ENCODE assay signal across 10 mouse cellular contexts in genomic region chr11:98323933-98324332, GRCm38 (mm10). TPM values are rescaled to one million over a fixed set of nuclear protein-coding genes. Genes with fewer than 3 reads are reported as not detected.
DNase-seq lines count a peak whose midpoint lies in the region; ATAC-seq and TF ChIP-seq lines count a peak whose summit lies in the region.
"Had no signal": no experiment of that assay in that cellular context is flagged by ENCODE, and none has a peak within 500 bp of the region (broad histone marks: within the 10 kb centered on the region; RNA-seq: fewer than 3 reads in every experiment).

No protein-coding gene starts in this region.

- H3K4me1 ChIP-seq in liver, adult 2 months (ENCODE audit: control insufficient read depth, insufficient read depth, low read length) = no peaks in the 10 kb centered on the region
- H3K4me1 ChIP-seq in liver, embryonic 12.5 days = 0 out of 2 replicates have a peak, but pooled peaks cover 6% of the 10 kb centered on the region
- peaks cover 68% of the 10 kb centered on the region for H3K4me1 ChIP-seq in forebrain, embryonic 13.5 days

- TF ChIP-seq POLR2A in liver, adult 2 months (IDR thresholded peaks at IDR 0.05; ENCODE audit: extremely low read depth, insufficient read depth, low read length) = no peak
- no peak for TF ChIP-seq POLR2A in myocyte (IDR thresholded peaks at IDR 0.05; ENCODE audit: insufficient read length, low read depth)

- no peak for ATAC-seq in liver, embryonic 12.5 days
- no peak for ATAC-seq in forebrain, embryonic 13.5 days

- H3K9ac ChIP-seq in liver, adult 2 months (ENCODE audit: low read depth, low read length) = no peak overlapping the region
- H3K9ac ChIP-seq in liver, embryonic 12.5 days = no peak overlapping the region
- H3K9ac ChIP-seq in forebrain, embryonic 13.5 days = peak overlapping the region; percentile 14

- H3K79me2 ChIP-seq in liver, adult 2 months (ENCODE audit: control insufficient read depth, insufficient read depth, low read length) = no peaks in the 10 kb centered on the region
- H3K79me2 ChIP-seq in myocyte (ENCODE audit: control insufficient read depth, insufficient read depth) = no peaks in the 10 kb centered on the region

- no peaks in the 10 kb centered on the region for H3K36me3 ChIP-seq in liver, adult 2 months (ENCODE audit: control insufficient read depth, insufficient read depth, low read length)
- H3K36me3 ChIP-seq in liver, embryonic 12.5 days = no peaks in the 10 kb centered on the region
- no peaks in the 10 kb centered on the region for H3K36me3 ChIP-seq in forebrain, embryonic 13.5 days (ENCODE audit: poor library complexity, severe bottlenecking)
- no peaks in the 10 kb centered on the region for H3K36me3 ChIP-seq in myocyte (ENCODE audit: control insufficient read depth, insufficient read depth)

- WGBS in liver, adult 2 months = 3% methylated on average over 9 of the region's 9 CpGs
- WGBS in liver, embryonic 12.5 days (ENCODE audit: insufficient replicate concordance) = 3% methylated on average over 9 of the region's 9 CpGs
- 1% methylated on average over 9 of the region's 9 CpGs for WGBS in forebrain, embryonic 13.5 days

- H3K4me3 ChIP-seq in liver, adult 2 months (ENCODE audit: insufficient read depth, low read depth, low read length) = no peak overlapping the region
- H3K4me3 ChIP-seq in liver, embryonic 12.5 days = no peak overlapping the region
- H3K4me3 ChIP-seq in forebrain, embryonic 13.5 days = peak overlapping the region; percentile 6; the same call in 1 of the 2 replicates
- H3K4me3 ChIP-seq in myocyte = no peak overlapping the region

- H3ac ChIP-seq in myocyte (ENCODE audit: control insufficient read depth, insufficient read length) = no peak overlapping the region

- H3K27ac ChIP-seq in liver, adult 2 months (replicated peaks; ENCODE audit: insufficient read depth, low read depth, low read length) = no peak overlapping the region
- no peak overlapping the region for H3K27ac ChIP-seq in liver, embryonic 12.5 days
- H3K27ac ChIP-seq in forebrain, embryonic 13.5 days = peak overlapping the region; percentile 95

- TF ChIP-seq CTCF in liver, adult 2 months (IDR thresholded peaks at IDR 0.05; ENCODE audit: low read depth, low read length) = 0 out of 2 replicates have a peak, but pooled peaks have one; percentile 4

- no peak for DNase-seq in liver, adult 2 months (ENCODE audit: extremely low read depth, low read depth, low spot score)
- peak; percentile 46 for DNase-seq in c-Kit-positive CD71-negative TER-119-negative erythroid progenitor cells, embryonic 14.5 days (ENCODE audit: low read depth)
- DNase-seq in left cerebral cortex, postnatal 36 days (ENCODE audit: low spot score in 2 of 2) = no peak
- no peak for DNase-seq in frontal cortex, adult 2 months (ENCODE audit: extremely low spot score in 1 of 2, low spot score in 1 of 2)
- no peak for DNase-seq in gastrocnemius, adult 8-10 months (ENCODE audit: low spot score in 2 of 2)

- H3K4me2 ChIP-seq in liver, embryonic 12.5 days = no peak overlapping the region
- H3K4me2 ChIP-seq in forebrain, embryonic 13.5 days = peak overlapping the region; percentile 55
- no peak overlapping the region for H3K4me2 ChIP-seq in myocyte (ENCODE audit: low read depth)

- intact Hi-C loops in left cerebral cortex, postnatal 36 days (cut with DNase I) = no loop called here

- H3K9me3 ChIP-seq in liver, embryonic 12.5 days (replicated peaks) = no peaks in the 10 kb centered on the region
- no peaks in the 10 kb centered on the region for H3K9me3 ChIP-seq in forebrain, embryonic 13.5 days (replicated peaks)

- H3K27me3 ChIP-seq in liver, adult 2 months (ENCODE audit: control insufficient read depth, insufficient read depth, low read length) = peaks cover 37% of the 10 kb centered on the region
- H3K27me3 ChIP-seq in liver, embryonic 12.5 days (replicated peaks) = peaks cover 100% of the 10 kb centered on the region
- H3K27me3 ChIP-seq in forebrain, embryonic 13.5 days = peaks cover 99% of the 10 kb centered on the region
- H3K27me3 ChIP-seq in myocyte (ENCODE audit: control insufficient read depth, insufficient read depth, insufficient read length) = peaks cover 76% of the 10 kb centered on the region

TF ChIP-seq in myocyte, 11 proteins besides CTCF, POLR2A, EP300 and RAD21:
- TF ChIP-seq TCF12 (IDR thresholded peaks at IDR 0.05; ENCODE audit: insufficient read depth, poor library complexity, severe bottlenecking) = no peak
- no peak for TF ChIP-seq MYOD1 (IDR thresholded peaks at IDR 0.05; ENCODE audit: control insufficient read depth in 1 of 3, insufficient read length in 2 of 3, low read depth in 2 of 3)
- peak; percentile 91 for TF ChIP-seq REST (IDR thresholded peaks at IDR 0.05; ENCODE audit: insufficient read depth, insufficient read length)
- TF ChIP-seq USF1 (IDR thresholded peaks at IDR 0.05; ENCODE audit: low read depth) = no peak
- TF ChIP-seq MYOG (IDR thresholded peaks at IDR 0.05; ENCODE audit: control insufficient read depth in 1 of 3, insufficient read depth in 1 of 3, insufficient read length in 2 of 3, low read depth in 2 of 3) = no peak

RNA-seq across cellular contexts. Expression of gene Neurod2, which starts 5.5 kb away (rescaled TPM):
- not detected in 2 replicates for total RNA-seq in liver, adult 2 months (2014; rRNA removed)
- not detected in 2 replicates for polyA plus RNA-seq in liver, adult 2 months (2012; rRNA removed)
- polyA plus RNA-seq in liver, embryonic 12.5 days (2016; fragmentation: Nextera tagmentation; extraction: Ambion mirVana) = not detected in 2 replicates
- 45.4 and 72.1 TPM in 2 replicates for polyA plus RNA-seq in forebrain, embryonic 13.5 days (2015; fragmentation: Nextera tagmentation; extraction: Ambion mirVana)
- not detected for polyA plus RNA-seq in myocyte (2012; fragmentation: generic; extraction: Trizol)
- 10 to 100 TPM; 65.2 to 77.3 TPM for total RNA-seq in left cerebral cortex, postnatal 36 days (2021)
- 33.9 and 34.2 TPM in 2 replicates for polyA plus RNA-seq in frontal cortex, adult 2 months (2012; rRNA removed)
- not detected for total RNA-seq in gastrocnemius, adult 8-10 months (2022)
- polyA plus RNA-seq: heart, postnatal 0 days; testis, adult 2 months had no signal

RNA-seq across cellular contexts. Expression of gene Ppp1r1b, which starts 24.3 kb away (rescaled TPM):
- total RNA-seq in liver, adult 2 months (2014; rRNA removed) = 0.55 and 0.87 TPM in 2 replicates
- polyA plus RNA-seq in liver, adult 2 months (2012; rRNA removed) = 2.8 and 4.3 TPM in 2 replicates
- 0.10 TPM in 1 of 2 replicates, not detected in the other for polyA plus RNA-seq in liver, embryonic 12.5 days (2016; fragmentation: Nextera tagmentation; extraction: Ambion mirVana)
- polyA plus RNA-seq in forebrain, embryonic 13.5 days (2015; fragmentation: Nextera tagmentation; extraction: Ambion mirVana) = 14.6 and 20.0 TPM in 2 replicates
- not detected for polyA plus RNA-seq in myocyte (2012; fragmentation: generic; extraction: Trizol)
- 100 to 1,000 TPM; 225 to 274 TPM for total RNA-seq in left cerebral cortex, postnatal 36 days (2021)
- 104 and 156 TPM in 2 replicates for polyA plus RNA-seq in frontal cortex, adult 2 months (2012; rRNA removed)
- under 1 TPM in 3 of 4 experiments, not detected in 1; 0.27 to 0.90 (median 0.44) TPM for total RNA-seq in gastrocnemius, adult 8-10 months (2022)

RNA-seq across cellular contexts. Expression of gene Stard3, which starts 34.2 kb away (rescaled TPM):
- total RNA-seq in liver, adult 2 months (2014; rRNA removed) = 11.9 and 17.2 TPM in 2 replicates
- polyA plus RNA-seq in liver, adult 2 months (2012; rRNA removed) = 30.0 and 41.1 TPM in 2 replicates
- polyA plus RNA-seq in liver, embryonic 12.5 days (2016; fragmentation: Nextera tagmentation; extraction: Ambion mirVana) = 18.0 and 18.9 TPM in 2 replicates
- polyA plus RNA-seq in forebrain, embryonic 13.5 days (2015; fragmentation: Nextera tagmentation; extraction: Ambion mirVana) = 44.0 and 45.5 TPM in 2 replicates
- 25.8 TPM for polyA plus RNA-seq in myocyte (2012; fragmentation: generic; extraction: Trizol)
- 10 to 100 TPM; 35.9 to 39.3 TPM for total RNA-seq in left cerebral cortex, postnatal 36 days (2021)
- 52.3 and 59.1 TPM in 2 replicates for polyA plus RNA-seq in frontal cortex, adult 2 months (2012; rRNA removed)
- 10 to 100 TPM; 12.0 to 18.2 (median 13.9) TPM for total RNA-seq in gastrocnemius, adult 8-10 months (2022)

RNA-seq across cellular contexts. Expression of gene Tcap, which starts 59.7 kb away (rescaled TPM):
- 3.5 TPM in 1 of 2 replicates, not detected in the other for total RNA-seq in liver, adult 2 months (2014; rRNA removed)
- 0.10 and 0.16 TPM in 2 replicates for polyA plus RNA-seq in liver, adult 2 months (2012; rRNA removed)
- polyA plus RNA-seq in liver, embryonic 12.5 days (2016; fragmentation: Nextera tagmentation; extraction: Ambion mirVana) = not detected in 2 replicates
- polyA plus RNA-seq in forebrain, embryonic 13.5 days (2015; fragmentation: Nextera tagmentation; extraction: Ambion mirVana) = 0.18 and 0.19 TPM in 2 replicates
- polyA plus RNA-seq in myocyte (2012; fragmentation: generic; extraction: Trizol) = 131 TPM
- 10 to 100 TPM; 11.8 to 14.4 TPM for total RNA-seq in left cerebral cortex, postnatal 36 days (2021)
- polyA plus RNA-seq in frontal cortex, adult 2 months (2012; rRNA removed) = 9.7 and 14.2 TPM in 2 replicates
- total RNA-seq in gastrocnemius, adult 8-10 months (2022) = 1,000 to 10,000 TPM; 3,817 to 5,138 (median 4,616) TPM
- polyA plus RNA-seq: testis, adult 2 months had no signal

Comparison
In these comparisons a context has a peak if more than half of its experiments do, and no peak if none do; other contexts are left out.
1. RNA of gene Neurod2, which starts 5.5 kb away (polyA plus RNA-seq): 45.4 to 72.1 TPM in forebrain, embryonic 13.5 days and 33.9 to 34.2 TPM in frontal cortex, adult 2 months; not detected in liver, adult 2 months, not detected in liver, embryonic 12.5 days and not detected in myocyte (single experiment); every median in the first group is over 10 times any median in the second.